Mouse (Mus musculus) 416B (cell line): Measurements from ENCODE around the gene Olfr726.

Source experiments
- DNase-seq: peaks from one replicate; pipeline ENCODE4 v3.0.0; 2011; ENCODE audit warnings: low read depth

The Olfr726 gene

DNA sequence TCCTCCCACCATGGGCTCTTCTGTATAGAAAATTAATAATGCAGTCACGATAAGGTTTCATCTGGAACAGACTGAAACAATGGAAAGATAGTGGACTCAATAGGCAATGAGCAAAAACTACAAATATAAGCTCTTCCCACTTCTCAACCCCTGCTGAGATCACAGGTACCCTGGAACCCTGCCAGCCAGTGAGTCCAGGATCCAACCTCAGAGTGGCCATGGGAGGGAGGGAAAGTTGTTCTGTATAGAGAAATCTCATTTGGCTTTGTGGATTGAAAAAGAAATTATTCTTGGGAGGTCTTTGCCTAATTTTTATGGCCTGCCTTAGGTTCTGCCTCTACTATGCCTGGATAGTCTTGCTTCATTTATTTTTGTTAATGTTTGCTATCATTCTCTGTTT is at the start of gene Olfr726:
Olfr726 (minus strand) TSS at position 101 of the 400 bp plus-strand sequence.
- DNase-seq: no peak

DNA sequence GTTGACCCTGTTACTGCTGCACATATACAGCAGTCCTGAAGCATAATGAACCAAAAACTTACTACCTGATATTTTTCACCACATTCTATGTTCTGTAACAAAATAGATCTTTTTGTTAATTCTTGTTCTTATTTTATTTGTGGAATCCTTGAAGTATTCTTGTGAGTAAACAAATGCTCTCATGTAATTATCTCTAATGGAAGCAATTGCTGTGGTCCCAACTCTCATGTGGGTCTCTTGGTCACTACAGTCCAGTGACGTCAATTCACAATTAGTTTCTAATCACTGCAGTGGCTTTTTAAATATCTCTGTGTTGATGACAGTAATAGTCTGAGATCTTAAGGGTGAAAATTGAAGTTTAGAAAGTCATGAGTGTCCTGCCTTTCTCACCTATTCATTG is 32.1 kb upstream of the Olfr726 start, which contains the start of gene Olfr727:
Olfr727 (plus strand) TSS at position 301 of the 400 bp plus-strand sequence.
- DNase-seq: no peak

DNA sequence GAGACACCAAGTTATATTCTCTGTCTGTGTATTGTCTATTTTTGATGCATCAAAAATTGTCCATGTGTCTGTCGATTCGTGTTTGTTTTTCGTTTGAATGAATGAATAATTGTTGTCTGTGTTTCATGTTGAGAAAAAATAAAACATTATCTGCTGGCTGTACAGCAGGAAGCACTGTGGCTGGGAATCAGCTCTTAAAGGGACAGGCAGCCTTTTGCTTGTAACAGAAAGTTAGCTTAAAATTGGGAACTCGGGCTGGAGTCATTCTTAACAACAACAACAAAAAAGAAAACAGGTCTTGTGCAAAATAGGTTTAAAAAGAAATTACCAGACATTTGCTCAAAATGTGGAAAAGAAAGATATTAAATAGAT is 28.0 kb downstream of the Olfr726 start:
- DNase-seq: no peak

DNA sequence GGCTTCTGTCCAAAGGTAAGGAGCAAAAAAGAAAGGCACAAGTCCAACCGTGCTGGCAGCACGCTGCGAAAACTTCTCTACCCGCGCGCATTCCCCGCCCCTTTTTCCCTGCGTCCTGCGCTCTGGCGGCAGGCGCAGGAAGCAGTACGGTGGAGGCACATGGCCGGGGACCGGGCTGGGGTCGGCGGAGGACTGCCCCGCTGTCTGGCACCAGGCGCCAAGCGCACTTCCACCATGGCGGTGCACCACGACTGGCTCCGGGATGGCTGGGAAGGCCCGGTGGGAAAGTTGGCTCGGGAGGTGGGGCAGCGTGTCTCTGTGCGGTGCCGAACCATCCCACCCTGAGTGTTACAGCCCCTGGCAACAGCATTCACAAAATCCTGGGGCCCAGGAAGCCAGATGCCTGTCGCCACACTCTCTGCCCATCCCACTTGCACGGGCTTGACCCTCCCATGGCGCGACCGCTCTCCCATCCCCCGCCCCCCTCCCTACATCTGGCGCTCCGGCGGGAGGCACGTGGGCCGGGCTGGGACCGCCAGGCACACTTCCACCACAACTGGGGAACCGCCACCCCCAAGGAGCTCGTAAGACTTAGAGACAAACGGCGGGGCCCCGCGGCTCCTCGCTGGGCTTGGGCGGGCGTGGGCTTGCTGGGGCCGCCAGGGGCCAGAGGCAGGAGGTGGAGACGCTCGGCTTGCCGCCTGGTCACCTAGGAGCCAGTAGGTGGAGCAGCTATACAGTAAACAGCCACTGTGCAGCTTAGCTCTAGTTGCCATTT is 28.6 kb downstream of the Olfr726 start:
- DNase-seq: no peak

DNA sequence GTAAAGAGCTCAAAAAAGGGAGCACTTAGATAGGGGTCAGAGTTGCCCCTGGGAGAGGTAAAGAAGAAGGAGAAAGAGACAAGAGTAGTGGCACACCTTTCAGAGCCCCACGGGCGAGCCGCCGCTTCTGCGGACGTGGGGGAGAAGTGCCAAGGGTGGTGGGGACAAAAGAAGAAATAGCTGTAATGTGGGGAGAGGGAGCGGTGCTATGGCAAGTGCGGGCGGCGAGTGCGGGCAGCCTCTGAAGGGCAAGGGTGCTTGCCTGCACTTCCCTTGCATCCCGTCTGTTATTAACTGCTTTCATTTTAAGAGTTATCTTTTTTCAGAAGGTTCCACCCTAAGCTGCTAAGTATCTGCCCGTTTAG is 29.2 kb downstream of the Olfr726 start:
- no peak for DNase-seq

DNA sequence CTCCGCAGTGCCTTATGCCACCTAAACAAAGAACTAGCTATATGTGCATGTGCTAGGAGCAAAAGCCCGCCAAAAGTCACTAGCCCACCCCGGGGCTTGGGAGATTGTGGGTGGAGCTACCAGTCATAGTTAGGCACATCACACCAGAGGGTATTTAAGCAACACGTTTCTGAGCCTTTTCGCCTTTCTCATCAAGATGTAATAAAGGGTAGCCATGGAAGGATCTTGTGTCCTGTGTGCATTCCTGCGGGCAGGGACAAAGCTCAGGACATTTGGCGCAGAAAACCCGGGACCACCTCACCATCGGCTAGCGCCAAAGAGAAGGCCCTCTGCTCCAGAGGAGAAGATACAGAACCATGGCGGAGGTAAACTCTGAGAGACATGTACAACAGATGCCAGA is 29.6 kb downstream of the Olfr726 start:
- DNase-seq: no peak

DNA sequence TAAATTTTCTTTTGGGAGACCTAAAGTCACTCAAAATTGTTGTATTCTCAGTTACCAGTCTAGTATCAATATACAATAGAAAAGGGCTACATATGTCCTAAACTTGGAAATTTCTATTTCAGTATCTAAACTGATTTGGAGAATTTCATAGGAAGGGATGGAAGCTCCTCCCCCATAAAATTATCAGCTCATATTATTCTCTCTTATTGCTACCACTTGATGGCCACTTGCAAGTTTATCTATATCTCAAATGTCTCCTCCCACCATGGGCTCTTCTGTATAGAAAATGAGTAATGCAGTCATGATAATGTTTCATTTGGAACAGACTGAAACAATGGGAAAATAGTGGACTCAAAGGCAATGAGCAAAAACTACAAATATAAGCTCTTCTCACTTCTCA is 50.5 kb downstream of the Olfr726 start, which contains the start of gene Olfr725:
Olfr725 (minus strand) TSS at position 101 of the 400 bp plus-strand sequence.
- DNase-seq: no peak
